Mouse (Mus musculus) hindbrain, embryonic 14.5 days (tissue): Measurements from ENCODE around the gene Vdr. TPM values are rescaled to one million over a fixed set of nuclear protein-coding genes. Genes with fewer than 3 reads are reported as not detected.

Experiments used
- ATAC-seq: fragments of 200-750 bp; cut with Nextera tagmentation; 2 replicates; pipeline ENCODE4 v1.8.0; 2017; ENCODE audit warnings: moderate number of reproducible peaks, mild to moderate bottlenecking, moderate TSS enrichment, moderate library complexity; ENCODE audit not compliant: low FRiP score
- DNase-seq: peaks from one replicate; pipeline ENCODE4 v3.0.0-alpha.2; 2015; ENCODE audit warnings: low spot score
- H3K27ac ChIP-seq: fragments of 300-500 bp; sonication (generic); 2 replicates; pipeline ENCODE4 v1.5.1; 2014; ENCODE audit warnings: mild to moderate bottlenecking, moderate library complexity
- H3K27me3 ChIP-seq: fragments of 300-500 bp; sonication (generic); 2 replicates; pipeline ENCODE4 v1.6.1; 2014; ENCODE audit warnings: mild to moderate bottlenecking, low read length, mixed read lengths; ENCODE audit not compliant: control insufficient read depth, insufficient read depth
- H3K36me3 ChIP-seq: fragments of 300-500 bp; sonication (generic); replicated peaks from 2 replicates; pipeline ENCODE4 v1.6.1; 2014; ENCODE audit not compliant: control insufficient read depth, insufficient read depth
- H3K4me1 ChIP-seq: fragments of 300-500 bp; sonication (generic); replicated peaks from 2 replicates; pipeline ENCODE4 v1.6.1; 2014; ENCODE audit warnings: antibody characterized with exemption, low read length, mixed read lengths; ENCODE audit not compliant: control insufficient read depth, insufficient read depth
- H3K4me2 ChIP-seq: fragments of 300-500 bp; sonication (generic); replicated peaks from 2 replicates; pipeline ENCODE4 v1.6.1; 2014; ENCODE audit warnings: mild to moderate bottlenecking, moderate library complexity
- H3K4me3 ChIP-seq: fragments of 300-500 bp; sonication (generic); replicated peaks from 2 replicates; pipeline ENCODE4 v1.5.1; 2014; ENCODE audit warnings: mild to moderate bottlenecking, low read length
- H3K9ac ChIP-seq: fragments of 300-500 bp; sonication (generic); 2 replicates; pipeline ENCODE4 v1.6.1; 2014
- H3K9me3 ChIP-seq: fragments of 300-500 bp; sonication (generic); 2 replicates; pipeline ENCODE4 v1.6.1; 2016; ENCODE audit warnings: low read length; ENCODE audit not compliant: control insufficient read depth
- WGBS: fragments of 180-500 bp; shearing (Covaris S2); extraction: QIAGEN DNeasy Blood & Tissue Kit; methylation state at CpG from one replicate; pipeline ENCODE4 v1.1.7; 2014; 5-methylcytosine and 5-hydroxymethylcytosine counted together
- polyA plus RNA-seq: library from polyadenylated mRNA; unstranded; fragments of >200 nt; fragmentation: Nextera tagmentation; extraction: Ambion mirVana; gene quantifications from 2 replicates; pipeline ENCODE4 v1.2.1, GENCODE M21; 2014

Vdr gene
- polyA plus RNA-seq, 1 experiment from 2014 or later: 0.27 TPM

- no peak for DNase-seq
- no peak overlapping the region for H3K4me3 ChIP-seq
- no peak overlapping the region for H3K4me2 ChIP-seq
- no peak overlapping the region for H3K9ac ChIP-seq
- H3K4me1 ChIP-seq: peaks cover 43% of the 10 kb centered on the region
- 53% methylated on average over 9 of the region's 9 CpGs for WGBS
- no peak for ATAC-seq
- no peaks in the 10 kb centered on the region for H3K9me3 ChIP-seq
- H3K36me3 ChIP-seq: no peaks in the 10 kb centered on the region
- no peaks in the 10 kb centered on the region for H3K27me3 ChIP-seq
- H3K27ac ChIP-seq: no peak overlapping the region
Observed at GRCm38 (mm10) chr15:97832764-97833479, 77.5 kb downstream of the Vdr start.

GRCm38 (mm10) chr15:97831987-97832640 lies 78.3 kb downstream of the Vdr start:
- no peak for DNase-seq
- no peaks in the 10 kb centered on the region for H3K36me3 ChIP-seq
- no peaks in the 10 kb centered on the region for H3K9me3 ChIP-seq
- peak overlapping the region; percentile 98 for H3K27ac ChIP-seq
- H3K4me3 ChIP-seq: peak overlapping the region; percentile 88
- H3K9ac ChIP-seq: peak overlapping the region; percentile 98
- H3K4me1 ChIP-seq: peaks cover 44% of the 10 kb centered on the region
- H3K27me3 ChIP-seq: no peaks in the 10 kb centered on the region
- ATAC-seq: no peak
- WGBS: 6% methylated on average over 10 of the region's 10 CpGs
- peak overlapping the region; percentile 86 for H3K4me2 ChIP-seq

- WGBS: under 1% methylated on average over 65 of the region's 84 CpGs
- Histone ChIP-seq H3K36me3 (0 out of 2 replicates have a peak, but pooled peaks cover 2% of the 10 kb centered on the region), H3K4me3 (peak overlapping the region; percentile 88), H3K27me3 (no peaks in the 10 kb centered on the region), H3K4me2 (peak overlapping the region; percentile 86), H3K4me1 (peaks cover 46% of the 10 kb centered on the region), H3K27ac (peak overlapping the region; percentile 98), H3K9me3 (no peaks in the 10 kb centered on the region), H3K9ac (peak overlapping the region; percentile 98)
- ATAC-seq (peak; percentile 82), DNase-seq (peak; percentile 71)
Observed at GRCm38 (mm10) chr15:97831242-97831986, 79.0 kb downstream of the Vdr start.

- WGBS: under 1% methylated on average over 34 of the region's 39 CpGs
- H3K27me3 ChIP-seq: no peaks in the 10 kb centered on the region
- H3K4me3 ChIP-seq: peak overlapping the region; percentile 88
- DNase-seq (no peak), ATAC-seq (peak; percentile 22; the same call in 1 of the 2 replicates)
- H3K36me3 ChIP-seq: 0 out of 2 replicates have a peak, but pooled peaks cover 4% of the 10 kb centered on the region
- peak overlapping the region; percentile 98 for H3K9ac ChIP-seq
- no peaks in the 10 kb centered on the region for H3K9me3 ChIP-seq
- peaks cover 51% of the 10 kb centered on the region for H3K4me1 ChIP-seq
- peak overlapping the region; percentile 86 for H3K4me2 ChIP-seq
- H3K27ac ChIP-seq: peak overlapping the region; percentile 98
Observed at GRCm38 (mm10) chr15:97830788-97831241, 79.6 kb downstream of the Vdr start.

- Histone ChIP-seq H3K27me3 (no peaks in the 10 kb centered on the region), H3K9me3 (no peaks in the 10 kb centered on the region), H3K9ac (peak overlapping the region; percentile 98), H3K36me3 (0 out of 2 replicates have a peak, but pooled peaks cover 4% of the 10 kb centered on the region), H3K4me2 (peak overlapping the region; percentile 86), H3K27ac (peak overlapping the region; percentile 98), H3K4me3 (peak overlapping the region; percentile 88), H3K4me1 (peaks cover 56% of the 10 kb centered on the region)
- no peak for ATAC-seq
- WGBS: 9% methylated on average over 12 of the region's 12 CpGs
- DNase-seq: no peak
Observed at GRCm38 (mm10) chr15:97830253-97830787, 80.1 kb downstream of the Vdr start.

- H3K36me3 ChIP-seq: 0 out of 2 replicates have a peak, but pooled peaks cover 4% of the 10 kb centered on the region
- no peaks in the 10 kb centered on the region for H3K9me3 ChIP-seq
- peak overlapping the region; percentile 86 for H3K4me2 ChIP-seq
- peaks cover 64% of the 10 kb centered on the region for H3K4me1 ChIP-seq
- peak overlapping the region; percentile 30; the same call in 1 of the 2 replicates for H3K27ac ChIP-seq
- H3K27me3 ChIP-seq: no peaks in the 10 kb centered on the region
- peak overlapping the region; percentile 98 for H3K9ac ChIP-seq
- DNase-seq (no peak), ATAC-seq (no peak)
- 0 out of 2 replicates have a peak overlapping the region, but pooled peaks have one; percentile 88 for H3K4me3 ChIP-seq
- WGBS: 43% methylated on average over 2 of the region's 2 CpGs
Observed at GRCm38 (mm10) chr15:97829432-97829831, 81.0 kb downstream of the Vdr start.

- Histone ChIP-seq H3K27me3 (no peaks in the 10 kb centered on the region), H3K27ac (peak overlapping the region; percentile 72; the same call in 1 of the 2 replicates), H3K9me3 (no peaks in the 10 kb centered on the region), H3K4me1 (peaks cover 67% of the 10 kb centered on the region), H3K4me2 (peak overlapping the region; percentile 86), H3K4me3 (0 out of 2 replicates have a peak overlapping the region, but pooled peaks have one; percentile 13), H3K36me3 (0 out of 2 replicates have a peak, but pooled peaks cover 4% of the 10 kb centered on the region), H3K9ac (peak overlapping the region; percentile 31; the same call in 1 of the 2 replicates)
- no peak for ATAC-seq
- 61% methylated on average over 5 of the region's 5 CpGs for WGBS
- no peak for DNase-seq
Observed at GRCm38 (mm10) chr15:97828901-97829338, 81.5 kb downstream of the Vdr start.

GRCm38 (mm10) chr15:97828221-97828842 lies 82.1 kb downstream of the Vdr start:
- peak overlapping the region; percentile 86 for H3K4me2 ChIP-seq
- no peaks in the 10 kb centered on the region for H3K27me3 ChIP-seq
- 49% methylated on average over 6 of the region's 6 CpGs for WGBS
- peak overlapping the region; percentile 13; the same call in 1 of the 2 replicates for H3K4me3 ChIP-seq
- DNase-seq: no peak
- ATAC-seq: no peak
- peak overlapping the region; percentile 72 for H3K27ac ChIP-seq
- H3K9me3 ChIP-seq: no peaks in the 10 kb centered on the region
- H3K36me3 ChIP-seq: 0 out of 2 replicates have a peak, but pooled peaks cover 4% of the 10 kb centered on the region
- H3K4me1 ChIP-seq: peaks cover 65% of the 10 kb centered on the region
- peak overlapping the region; percentile 31 for H3K9ac ChIP-seq
